ENCODE assay signal across 18 mouse cellular contexts in the genomic region with DNA sequence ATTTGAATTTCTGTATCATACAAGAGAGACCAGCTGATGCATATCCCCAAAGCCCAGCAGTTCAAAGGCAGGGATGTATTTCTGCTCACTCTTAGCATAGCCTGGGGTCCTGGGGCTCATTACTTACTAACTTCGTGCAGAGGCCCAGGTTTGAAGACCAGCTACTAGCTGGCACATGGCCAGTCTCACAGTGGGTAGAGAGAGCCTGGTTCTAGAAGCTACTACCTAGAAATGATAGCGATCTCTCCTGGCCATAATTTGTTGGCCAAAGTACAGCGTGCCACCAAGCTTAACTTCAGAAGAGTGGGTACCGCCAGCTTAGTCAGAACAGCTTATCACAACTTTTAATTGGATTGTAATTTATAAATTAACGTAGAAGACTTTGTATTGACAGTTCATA. TPM values are rescaled to one million over a fixed set of nuclear protein-coding genes. Genes with fewer than 3 reads are reported as not detected.
"Had no signal": no experiment of that assay in that cellular context is flagged by ENCODE, and none has a peak within 500 bp of the region (broad histone marks: within the 10 kb centered on the region; RNA-seq: fewer than 3 reads in every experiment).

No protein-coding gene starts in this region.

- ATAC-seq: liver, postnatal 0 days; lung, postnatal 0 days; midbrain, embryonic 13.5 days; midbrain, embryonic 15.5 days had no signal

- H3K9me3 ChIP-seq: lung, embryonic 15.5 days; megakaryocyte, embryonic 14.5 days; midbrain, embryonic 13.5 days; midbrain, embryonic 15.5 days; neural tube, embryonic 12.5 days had no signal

- H3K4me3 ChIP-seq: lung, embryonic 15.5 days; megakaryocyte, embryonic 14.5 days; midbrain, embryonic 13.5 days; midbrain, embryonic 15.5 days; neural tube, embryonic 12.5 days had no signal

- H3K9ac ChIP-seq: liver, postnatal 0 days; lung, embryonic 15.5 days; midbrain, embryonic 13.5 days; midbrain, embryonic 15.5 days; neural tube, embryonic 12.5 days had no signal

- H3K4me2 ChIP-seq: lung, embryonic 15.5 days; midbrain, embryonic 11.5 days; midbrain, embryonic 13.5 days; midbrain, embryonic 15.5 days; neural tube, embryonic 12.5 days had no signal

- H3K27ac ChIP-seq: lung, embryonic 15.5 days; macrophage; midbrain, embryonic 13.5 days; midbrain, embryonic 15.5 days; neural tube, embryonic 12.5 days had no signal

- DNase-seq: liver, postnatal 0 days; lung, adult 2 months; lung, postnatal 14 days; lung, postnatal 36 days; right cerebral cortex, postnatal 14 days; spleen, adult 18-20 months; thymus, adult 18-20 months; thymus, postnatal 14 days; thymus, postnatal 36 days had no signal

- H3K27me3 ChIP-seq: lung, embryonic 15.5 days; megakaryocyte, embryonic 14.5 days; midbrain, embryonic 13.5 days; midbrain, embryonic 15.5 days; neural tube, embryonic 12.5 days had no signal

- H3K4me1 ChIP-seq: lung, embryonic 15.5 days had no signal

RNA-seq across cellular contexts. Expression of gene Rlbp1, which starts 58.1 kb away (rescaled TPM):
- polyA plus RNA-seq: macrophage; stomach, embryonic 14.5 days had no signal
